Mouse (Mus musculus) layer of hippocampus, adult 9-10 months (tissue): Measurements from ENCODE around the gene Ip6k3.

Experiments used
- DNase-seq: peaks from one replicate; pipeline ENCODE4 v3.0.0; 2022; ENCODE audit warnings: low spot score

The Ip6k3 gene

GRCm38 (mm10) chr17:27152976-27153723 lies 14.4 kb downstream of the Ip6k3 start:
- no peak for DNase-seq

- no peak for DNase-seq
Observed at GRCm38 (mm10) chr17:27151411-27151810, 16.2 kb downstream of the Ip6k3 start.

GRCm38 (mm10) chr17:27150871-27151270 lies 16.7 kb downstream of the Ip6k3 start:
- no peak for DNase-seq

GRCm38 (mm10) chr17:27146323-27146923 lies 21.2 kb downstream of the Ip6k3 start:
- DNase-seq, result no peak

- no peak for DNase-seq
Observed at GRCm38 (mm10) chr17:27144152-27144551, 23.4 kb downstream of the Ip6k3 start.

- DNase-seq, result no peak
Observed at GRCm38 (mm10) chr17:27141971-27142450, 25.6 kb downstream of the Ip6k3 start.

GRCm38 (mm10) chr17:27140262-27140661 lies 27.3 kb downstream of the Ip6k3 start:
- DNase-seq, result no peak

- DNase-seq, result no peak
Observed at GRCm38 (mm10) chr17:27139304-27139703, 28.3 kb downstream of the Ip6k3 start.

GRCm38 (mm10) chr17:27138396-27138795 lies 29.2 kb downstream of the Ip6k3 start:
- DNase-seq, result no peak

- no peak for DNase-seq
Observed at GRCm38 (mm10) chr17:27134715-27135114, 32.9 kb downstream of the Ip6k3 start.

GRCm38 (mm10) chr17:27134187-27134586 lies 33.4 kb downstream of the Ip6k3 start:
- DNase-seq, result no peak

GRCm38 (mm10) chr17:27133551-27134141 lies 33.9 kb downstream of the Ip6k3 start, which contains the start of gene Uqcc2:
Gene Uqcc2 (minus strand): TSS chr17:27133916.
- peak; percentile 93 for DNase-seq

- DNase-seq, result no peak
Observed at GRCm38 (mm10) chr17:27132238-27132637, 35.4 kb downstream of the Ip6k3 start.

GRCm38 (mm10) chr17:27131240-27131665 lies 36.3 kb downstream of the Ip6k3 start:
- DNase-seq, result no peak

GRCm38 (mm10) chr17:27130246-27130645 lies 37.3 kb downstream of the Ip6k3 start:
- no peak for DNase-seq

- DNase-seq, result no peak
Observed at GRCm38 (mm10) chr17:27129819-27130218, 37.8 kb downstream of the Ip6k3 start.

GRCm38 (mm10) chr17:27129291-27129690 lies 38.3 kb downstream of the Ip6k3 start:
- DNase-seq, result no peak

- no peak for DNase-seq
Observed at GRCm38 (mm10) chr17:27128189-27128588, 39.4 kb downstream of the Ip6k3 start.

- no peak for DNase-seq
Observed at GRCm38 (mm10) chr17:27126974-27127373, 40.6 kb downstream of the Ip6k3 start.

GRCm38 (mm10) chr17:27125669-27126202 lies 41.9 kb downstream of the Ip6k3 start:
- no peak for DNase-seq

GRCm38 (mm10) chr17:27125185-27125584 lies 42.4 kb downstream of the Ip6k3 start:
- DNase-seq, result no peak

- no peak for DNase-seq
Observed at GRCm38 (mm10) chr17:27123813-27124375, 43.7 kb downstream of the Ip6k3 start.
